Mouse (Mus musculus) naive thymus-derived CD4-positive, alpha-beta T cell, adult 2 months (primary cell): ENCODE data around the gene Mov10.
"Not testable (repeated sequence)": the region's sequence is repeated elsewhere in the genome, so short reads cannot be mapped to it uniquely, and the experiment has no call there.

Experiments used
- DNase-seq: peaks from one replicate; pipeline ENCODE4 v3.0.0-alpha.2; 2011; ENCODE audit warnings: low read depth

The Mov10 gene

DNA sequence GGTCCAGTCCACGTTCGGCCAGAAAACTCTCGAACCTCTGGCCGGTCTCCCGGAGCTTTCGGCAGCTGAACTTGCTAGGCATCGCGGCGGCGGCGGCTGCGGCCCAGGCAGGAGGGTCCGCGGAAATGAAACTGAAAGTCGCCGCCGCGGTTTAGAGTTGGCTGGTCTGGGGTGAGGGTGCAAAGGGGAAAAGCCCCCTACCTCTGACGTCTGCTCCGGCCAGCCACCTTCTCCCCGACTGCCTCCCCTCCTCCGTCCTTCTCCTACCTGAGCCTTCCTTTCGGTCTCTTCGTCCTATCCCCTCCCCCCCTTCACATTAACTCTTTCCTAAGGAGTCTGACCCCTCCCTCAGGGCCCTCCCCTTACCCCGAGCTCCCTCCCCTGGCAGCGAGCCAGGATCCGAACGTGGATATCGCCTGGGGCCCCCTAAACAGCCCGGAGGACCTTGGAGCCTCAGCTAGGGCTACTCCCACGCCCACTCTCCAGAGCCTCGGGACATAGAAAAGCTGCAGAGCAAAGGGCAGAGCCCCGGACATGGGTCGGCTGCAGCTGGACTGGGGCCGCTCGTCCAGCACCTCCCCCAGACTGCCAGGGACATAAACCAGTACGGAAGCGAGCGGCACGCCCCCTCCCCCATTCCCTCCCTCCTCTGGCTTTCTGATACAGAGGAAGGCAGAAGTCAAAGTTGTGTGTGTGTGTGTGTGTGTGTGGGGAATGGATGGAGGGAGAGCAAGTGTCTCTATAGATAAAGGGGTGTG, at the start of gene Mov10:
Gene Mov10, minus strand, starts transcription at position 573 of the 758 bp plus-strand sequence.
- DNase-seq = peak; percentile 78

- not testable (repeated sequence) for DNase-seq
These were observed 48.3 kb upstream of the Mov10 start for GRCm38 (mm10) chr3:104866674-104867073.

DNA sequence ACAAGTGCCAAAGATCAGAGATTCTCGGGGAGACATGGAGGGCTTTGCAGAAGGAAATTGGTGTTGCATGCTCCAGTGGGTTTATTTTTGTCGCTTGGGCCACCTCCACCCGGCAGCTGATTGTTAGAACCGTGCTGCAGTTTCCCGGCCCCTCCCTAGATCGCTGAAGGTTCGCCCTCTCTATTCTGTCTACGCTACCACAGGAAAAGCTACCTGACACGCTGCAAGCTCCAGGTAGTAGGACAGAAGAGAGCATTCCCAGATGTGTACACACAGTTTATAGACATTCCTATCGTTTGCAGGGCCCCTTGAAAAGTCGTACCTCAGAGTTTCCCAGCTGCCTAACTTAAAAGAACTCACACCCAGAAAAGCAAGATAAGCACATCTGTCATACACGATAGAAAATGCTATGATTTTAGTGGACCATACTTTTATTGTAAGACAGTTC, 47.0 kb upstream of the Mov10 start:
- no peak for DNase-seq

DNA sequence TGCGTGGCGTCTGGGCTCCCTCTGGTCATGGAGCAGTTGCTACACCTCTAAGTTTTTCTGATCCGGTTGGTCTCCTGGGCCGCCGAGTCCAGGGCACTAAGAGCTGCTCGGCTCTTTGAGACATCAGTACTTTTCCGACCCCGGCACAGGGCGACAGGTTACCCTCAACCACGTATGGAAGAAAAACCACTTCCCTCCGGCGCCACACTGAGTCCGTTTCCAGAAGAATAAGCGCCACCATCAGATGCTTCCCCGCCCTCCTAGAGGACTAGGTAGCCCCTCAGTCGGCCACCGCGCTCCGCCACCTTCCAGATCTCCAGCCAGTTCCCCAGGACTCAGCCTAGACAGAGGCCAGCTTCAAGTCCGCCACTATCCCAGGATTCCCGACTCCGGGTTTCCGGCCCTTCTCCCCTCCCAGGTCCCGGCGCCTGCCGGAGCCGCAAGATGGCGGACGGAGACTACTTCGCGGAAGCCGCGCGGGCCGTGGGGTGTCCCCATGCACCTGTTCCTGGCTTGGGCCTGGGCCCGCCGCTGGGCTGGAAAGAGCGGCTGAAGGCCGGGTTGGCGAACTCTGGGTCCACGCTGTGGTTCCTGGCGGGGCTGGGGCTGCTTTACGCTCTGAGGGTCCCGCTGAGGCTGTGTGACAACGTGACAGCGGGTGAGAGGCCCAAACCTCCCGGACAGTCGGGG, 46.4 kb upstream of the Mov10 start:
- peak; percentile 86 for DNase-seq

- DNase-seq = peak; percentile 88
These were observed 45.7 kb upstream of the Mov10 start, which contains the start of the genes St7l and Capza1 for GRCm38 (mm10) chr3:104863786-104864650. TSS of gene St7l (plus strand) at chr3:104864005. TSS of gene Capza1 (minus strand) at chr3:104864505.

GRCm38 (mm10) chr3:104858560-104858959, 40.2 kb upstream of the Mov10 start:
- no peak for DNase-seq

GRCm38 (mm10) chr3:104856106-104856505, 37.7 kb upstream of the Mov10 start:
- DNase-seq = peak; percentile 49

DNA sequence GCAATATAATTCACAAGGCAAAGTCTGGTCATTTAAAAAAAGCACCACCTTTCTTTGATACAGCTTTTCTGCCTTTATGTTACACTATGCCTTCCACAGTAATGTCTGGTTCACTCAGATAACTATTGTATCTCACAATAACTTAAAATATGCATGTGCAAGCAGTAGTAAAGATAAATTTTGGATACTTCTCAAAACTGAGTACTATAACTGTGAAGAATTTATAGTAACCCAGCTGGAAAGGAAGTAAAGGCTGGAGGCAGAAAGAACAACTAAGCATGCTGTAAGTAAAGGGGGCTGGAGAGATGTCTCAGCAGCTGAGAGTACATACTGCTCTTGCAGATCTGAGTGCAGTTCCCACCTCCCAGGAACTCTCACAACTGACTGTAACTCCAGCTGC, 36.5 kb upstream of the Mov10 start:
- no peak for DNase-seq

DNA sequence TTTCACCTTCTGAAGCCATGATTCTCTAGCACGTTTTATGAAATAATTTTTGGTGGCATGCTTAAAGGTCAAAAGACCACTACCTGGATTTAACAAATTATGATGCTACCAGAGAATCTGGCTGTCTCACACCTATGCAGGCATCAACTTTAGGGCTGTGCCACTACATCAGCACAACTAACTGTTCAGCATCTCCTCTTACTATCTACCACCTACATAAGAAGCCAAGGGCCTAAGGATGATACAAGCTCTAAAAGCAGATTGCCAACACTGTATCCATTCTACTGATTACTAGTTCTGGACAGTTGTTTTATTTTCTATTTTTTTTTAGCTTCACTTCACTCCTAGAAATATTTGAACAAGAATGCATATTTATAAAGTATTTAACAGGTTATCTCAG, 36.1 kb upstream of the Mov10 start:
- DNase-seq = no peak

DNA sequence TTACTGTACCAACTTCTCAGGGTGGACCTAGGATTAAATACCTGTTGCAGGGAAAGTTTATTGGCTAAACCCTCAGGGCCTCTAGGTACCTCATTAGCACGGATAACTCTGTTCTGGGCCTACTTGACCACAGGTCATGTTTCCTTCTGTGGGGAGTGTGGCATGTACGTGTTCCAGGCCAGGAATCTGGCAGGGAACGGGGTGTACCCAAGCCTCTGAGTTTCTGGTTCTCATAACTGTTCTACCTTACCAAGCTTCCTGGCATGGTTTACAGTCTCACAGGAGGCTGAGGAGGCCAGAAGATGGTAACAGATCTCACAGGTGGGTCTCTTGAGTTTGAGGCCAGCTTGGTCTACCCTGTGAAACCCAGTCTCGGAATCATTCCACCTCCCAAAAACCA, 28.2 kb upstream of the Mov10 start:
- DNase-seq = no peak

GRCm38 (mm10) chr3:104841049-104841448, 22.7 kb upstream of the Mov10 start:
- no peak for DNase-seq

GRCm38 (mm10) chr3:104835797-104836196, 17.4 kb upstream of the Mov10 start:
- DNase-seq = no peak

DNA sequence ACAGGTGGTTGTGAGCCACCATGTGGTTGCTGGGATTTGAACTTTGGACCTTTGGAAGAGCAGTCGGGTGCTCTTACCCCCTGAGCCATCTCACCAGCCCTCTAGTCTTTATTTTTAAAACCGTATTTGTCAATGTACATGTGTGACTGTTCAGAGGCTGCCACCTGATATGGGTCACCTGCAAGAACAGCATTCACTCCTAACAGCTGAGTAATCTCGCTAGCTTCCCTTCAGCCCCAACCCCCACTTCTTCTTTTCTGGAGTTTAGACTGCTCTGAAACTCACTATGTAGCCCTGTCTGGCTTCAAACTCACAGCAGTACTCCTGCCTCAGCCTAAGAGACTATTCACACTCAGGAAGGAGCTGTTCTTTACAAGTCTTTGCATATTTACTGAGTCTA, 4.0 kb upstream of the Mov10 start:
- DNase-seq = no peak

GRCm38 (mm10) chr3:104820426-104820825, 2.1 kb upstream of the Mov10 start:
- DNase-seq = no peak

DNA sequence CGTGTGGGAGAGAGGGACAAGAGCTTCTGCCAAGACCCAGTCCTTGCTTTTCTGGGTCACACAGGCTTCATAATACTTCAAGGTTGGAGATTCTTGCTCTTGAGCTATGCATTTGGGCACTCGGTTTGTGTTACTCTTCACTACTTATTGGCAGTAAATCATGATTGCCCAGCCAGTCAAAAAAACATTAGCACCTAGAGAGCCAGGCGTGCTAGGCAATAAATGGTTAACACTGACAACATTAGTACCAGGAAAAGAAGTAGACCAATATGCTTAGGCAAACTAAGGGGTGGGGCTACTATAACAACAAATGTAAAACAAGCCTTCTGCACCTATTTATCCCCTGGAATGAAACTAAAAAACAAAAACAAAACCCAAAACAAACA, 379 bp upstream of the Mov10 start:
- no peak for DNase-seq

GRCm38 (mm10) chr3:104817481-104817990, 827 bp downstream of the Mov10 start:
- DNase-seq = peak; percentile 58

DNA sequence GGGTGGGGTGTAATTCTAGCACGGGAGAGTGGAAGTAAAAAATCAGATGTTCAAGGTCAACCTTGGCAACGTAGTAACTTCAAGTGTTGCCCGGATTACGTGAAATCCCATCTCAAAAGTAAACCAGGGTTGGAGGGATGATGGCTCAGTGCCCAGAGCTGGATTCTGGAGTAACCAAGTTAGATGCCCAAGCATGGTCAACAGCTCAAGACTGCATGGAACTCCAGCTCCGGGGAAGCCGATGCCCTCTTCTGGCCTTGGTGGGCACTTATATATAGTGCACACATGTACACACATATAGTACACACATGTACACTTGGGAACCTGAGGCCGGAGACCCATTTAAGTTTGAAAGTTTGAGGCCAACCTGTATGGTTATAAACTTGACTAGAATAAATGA, 2.2 kb downstream of the Mov10 start:
- no peak for DNase-seq

GRCm38 (mm10) chr3:104815346-104815745, 3.0 kb downstream of the Mov10 start:
- no peak for DNase-seq

GRCm38 (mm10) chr3:104814746-104815145, 3.6 kb downstream of the Mov10 start:
- DNase-seq = no peak

DNA sequence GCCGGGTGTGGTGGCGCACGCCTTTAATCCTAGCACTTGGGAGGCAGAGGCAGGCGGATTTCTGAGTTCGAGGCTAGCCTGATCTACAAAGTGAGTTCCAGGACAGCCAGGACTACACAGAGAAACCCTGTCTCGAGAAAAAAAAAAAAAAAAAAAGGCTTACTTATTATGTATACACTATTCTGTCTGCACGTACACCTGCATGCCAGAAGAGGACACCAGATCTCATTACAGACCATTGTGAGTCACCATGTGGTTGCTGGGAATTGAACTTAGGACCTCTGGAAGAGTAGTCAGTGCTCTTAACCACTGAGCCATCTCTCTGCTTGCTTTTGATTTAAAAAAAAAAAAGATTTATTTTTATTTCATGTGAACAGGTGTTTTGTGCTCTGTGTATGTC, 5.1 kb downstream of the Mov10 start:
- DNase-seq = not testable (repeated sequence)

GRCm38 (mm10) chr3:104812254-104812653, 6.1 kb downstream of the Mov10 start:
- no peak for DNase-seq

DNA sequence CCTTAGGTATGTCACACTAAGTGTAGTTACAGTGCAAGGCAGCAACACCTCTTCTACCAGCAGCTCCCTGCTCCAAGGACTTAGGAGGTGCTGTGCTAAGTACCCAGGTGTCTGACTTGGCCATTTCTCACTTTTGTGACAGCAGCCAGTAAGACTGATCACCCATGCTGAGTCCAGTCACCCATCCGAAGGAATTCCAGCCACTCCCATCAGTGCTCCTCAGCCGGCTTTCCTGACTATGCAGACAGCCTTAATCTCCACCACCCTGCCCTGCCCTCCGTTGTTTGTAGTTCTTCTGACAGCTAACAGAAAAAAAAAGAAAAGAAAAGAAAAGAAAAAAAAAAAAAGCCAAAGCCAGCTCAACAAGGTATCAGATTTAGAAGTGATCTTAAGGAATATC, 6.6 kb downstream of the Mov10 start:
- no peak for DNase-seq
